Mouse (Mus musculus) heart, postnatal 0 days (tissue): ENCODE measurements around the gene Efhd2. TPM values are rescaled to one million over a fixed set of nuclear protein-coding genes. Genes with fewer than 3 reads are reported as not detected.

Experiments
- ATAC-seq: fragments of 200-750 bp; cut with Nextera tagmentation; 2 replicates; pipeline ENCODE4 v1.8.0; 2017; ENCODE audit warnings: low read depth, moderate number of reproducible peaks, moderate library complexity; ENCODE audit not compliant: insufficient read depth
- DNase-seq: peaks from one replicate; pipeline ENCODE4 v3.0.0-alpha.2; 2016; ENCODE audit warnings: low spot score
- H3K27ac ChIP-seq: fragments of 300-500 bp; sonication (generic); 2 replicates; pipeline ENCODE4 v1.5.1; 2014; ENCODE audit warnings: low read depth, mild to moderate bottlenecking
- H3K27me3 ChIP-seq: fragments of 300-500 bp; sonication (generic); 2 replicates; pipeline ENCODE4 v1.6.1; 2014; ENCODE audit warnings: low read length, mixed read lengths; ENCODE audit not compliant: control insufficient read depth, insufficient read depth
- H3K36me3 ChIP-seq: fragments of 300-500 bp; sonication (generic); replicated peaks from 2 replicates; pipeline ENCODE4 v1.6.1; 2014; ENCODE audit warnings: low read length, mixed read lengths; ENCODE audit not compliant: control insufficient read depth, insufficient read depth
- H3K4me1 ChIP-seq: fragments of 300-500 bp; sonication (generic); 2 replicates; pipeline ENCODE4 v1.6.1; 2014; ENCODE audit warnings: antibody characterized with exemption; ENCODE audit not compliant: control insufficient read depth, insufficient read depth
- H3K4me2 ChIP-seq: fragments of 300-500 bp; sonication (generic); 2 replicates; pipeline ENCODE4 v1.6.1; 2014; ENCODE audit warnings: low read depth, mild to moderate bottlenecking, low read length, moderate library complexity
- H3K4me3 ChIP-seq: fragments of 300-500 bp; sonication (generic); 2 replicates; pipeline ENCODE4 v1.5.1; 2014; ENCODE audit warnings: low read depth, low read length
- H3K9ac ChIP-seq: fragments of 300-500 bp; sonication (generic); replicated peaks from 2 replicates; pipeline ENCODE4 v1.6.1; 2014; ENCODE audit warnings: low read depth, low read length, mixed read lengths
- H3K9me3 ChIP-seq: fragments of 300-500 bp; sonication (generic); replicated peaks from 2 replicates; pipeline ENCODE4 v1.6.1; 2016; ENCODE audit warnings: low read length; ENCODE audit not compliant: control insufficient read depth
- CTCF ChIP-seq: IDR thresholded peaks from 2 replicates; pipeline ENCODE4 v1.5.1; 2016; ENCODE audit warnings: antibody characterized with exemption, control low read depth, low read depth
- EP300 ChIP-seq: IDR thresholded peaks from 2 replicates; pipeline ENCODE4 v1.6.1; 2016; ENCODE audit warnings: antibody characterized with exemption, low read depth
- WGBS: fragments of 180-500 bp; shearing (Covaris S2); extraction: QIAGEN DNeasy Blood & Tissue Kit; methylation state at CpG from one replicate; pipeline ENCODE4 v1.1.7; 2014; 5-methylcytosine and 5-hydroxymethylcytosine counted together
- polyA plus RNA-seq: library from polyadenylated mRNA; unstranded; fragments of >200 nt; fragmentation: Nextera tagmentation; extraction: Ambion mirVana; gene quantifications from 2 replicates; pipeline ENCODE4 v1.2.1, GENCODE M21; 2015
- total RNA-seq: library from RNA; depleted of rRNA; stranded (reverse); fragments of >200 nt; gene quantifications from 2 replicates; pipeline ENCODE4 v1.2.3, GENCODE M21; 2014; ENCODE audit warnings: low replicate concordance

The Efhd2 gene
- total and polyA plus RNA-seq, 2 experiments from 2014 or later, result 42.9 to 56.9 TPM

- Histone ChIP-seq H3K27me3 (no peaks in the 10 kb centered on the region), H3K9ac (no peak overlapping the region), H3K4me2 (no peak overlapping the region), H3K9me3 (no peaks in the 10 kb centered on the region), H3K4me3 (no peak overlapping the region), H3K27ac (peak overlapping the region; percentile 31), H3K36me3 (no peaks in the 10 kb centered on the region), H3K4me1 (peaks cover 28% of the 10 kb centered on the region)
- ATAC-seq, result no peak
- 33% methylated on average over 4 of the region's 4 CpGs for WGBS
- no peak for DNase-seq
- no peak for TF ChIP-seq CTCF
- no peak for TF ChIP-seq EP300
Measured at GRCm38 (mm10) chr4:141879074-141879473, 4.4 kb upstream of the Efhd2 start.

- no peaks in the 10 kb centered on the region for H3K9me3 ChIP-seq
- H3K36me3 ChIP-seq, result no peaks in the 10 kb centered on the region
- no peak overlapping the region for H3K9ac ChIP-seq
- peak overlapping the region; percentile 31 for H3K27ac ChIP-seq
- WGBS, result 42% methylated on average over 7 of the region's 7 CpGs
- H3K4me3 ChIP-seq, result no peak overlapping the region
- H3K4me1 ChIP-seq, result peaks cover 30% of the 10 kb centered on the region
- no peak for ATAC-seq
- no peaks in the 10 kb centered on the region for H3K27me3 ChIP-seq
- DNase-seq, result no peak
- no peak overlapping the region for H3K4me2 ChIP-seq
- TF ChIP-seq EP300 (no peak), CTCF (no peak)
Measured at GRCm38 (mm10) chr4:141878621-141879020, 3.9 kb upstream of the Efhd2 start.

GRCm38 (mm10) chr4:141875481-141876108 lies 875 bp upstream of the Efhd2 start:
- Histone ChIP-seq H3K9ac (0 out of 2 replicates have a peak overlapping the region, but pooled peaks have one; percentile 77), H3K36me3 (0 out of 2 replicates have a peak, but pooled peaks cover 3% of the 10 kb centered on the region), H3K4me2 (peak overlapping the region; percentile 76), H3K4me3 (peak overlapping the region; percentile 81), H3K27me3 (no peaks in the 10 kb centered on the region), H3K4me1 (peaks cover 28% of the 10 kb centered on the region), H3K9me3 (no peaks in the 10 kb centered on the region), H3K27ac (no peak overlapping the region)
- ATAC-seq, result no peak
- WGBS, result 17% methylated on average over 8 of the region's 8 CpGs
- no peak for DNase-seq
- no peak for TF ChIP-seq EP300
- peak; percentile 15; the same call in 1 of the 2 replicates for TF ChIP-seq CTCF

- Histone ChIP-seq H3K4me3 (peak overlapping the region; percentile 81), H3K4me1 (peaks cover 34% of the 10 kb centered on the region), H3K9ac (peak overlapping the region; percentile 77), H3K36me3 (0 out of 2 replicates have a peak, but pooled peaks cover 6% of the 10 kb centered on the region), H3K27me3 (no peaks in the 10 kb centered on the region), H3K4me2 (peak overlapping the region; percentile 76), H3K27ac (peak overlapping the region; percentile 62), H3K9me3 (no peaks in the 10 kb centered on the region)
- TF ChIP-seq EP300, result no peak
- no peak for TF ChIP-seq CTCF
- 0% methylated on average over 19 of the region's 19 CpGs for WGBS
- DNase-seq, result no peak
- ATAC-seq, result peak; percentile 28; the same call in 1 of the 2 replicates
Measured at GRCm38 (mm10) chr4:141874111-141874600, 564 bp downstream of the Efhd2 start.

- Histone ChIP-seq H3K9ac (no peak overlapping the region), H3K4me2 (peak overlapping the region; percentile 76), H3K36me3 (0 out of 2 replicates have a peak, but pooled peaks cover 6% of the 10 kb centered on the region), H3K4me3 (peak overlapping the region; percentile 81), H3K9me3 (no peaks in the 10 kb centered on the region), H3K27ac (no peak overlapping the region), H3K27me3 (no peaks in the 10 kb centered on the region), H3K4me1 (peaks cover 34% of the 10 kb centered on the region)
- no peak for TF ChIP-seq CTCF
- TF ChIP-seq EP300, result no peak
- ATAC-seq (no peak), DNase-seq (no peak)
- 34% methylated on average over 9 of the region's 9 CpGs for WGBS
Measured at GRCm38 (mm10) chr4:141872977-141873376, 1.7 kb downstream of the Efhd2 start.

GRCm38 (mm10) chr4:141871909-141872308 lies 2.8 kb downstream of the Efhd2 start:
- WGBS, result 31% methylated on average over 9 of the region's 9 CpGs
- Histone ChIP-seq H3K4me1 (peaks cover 44% of the 10 kb centered on the region), H3K9me3 (no peaks in the 10 kb centered on the region), H3K4me2 (peak overlapping the region; percentile 76), H3K27ac (peak overlapping the region; percentile 12), H3K36me3 (0 out of 2 replicates have a peak, but pooled peaks cover 6% of the 10 kb centered on the region), H3K4me3 (peak overlapping the region; percentile 81), H3K9ac (peak overlapping the region; percentile 43), H3K27me3 (no peaks in the 10 kb centered on the region)
- no peak for ATAC-seq
- TF ChIP-seq CTCF (peak; percentile 5; the same call in 1 of the 2 replicates), EP300 (no peak)
- no peak for DNase-seq
